Mouse (Mus musculus) lung, adult 2 months (tissue): ENCODE measurements around the gene Tmem266.

ENCODE experiments used
- CTCF ChIP-seq: fragments of 200-500 bp; IDR thresholded peaks from 2 replicates; pipeline ENCODE4 v1.5.1; 2011; ENCODE audit warnings: mild to moderate bottlenecking, low read length, control low read depth; ENCODE audit not compliant: insufficient read depth
- POLR2A ChIP-seq: fragments of 200-500 bp; IDR thresholded peaks from 2 replicates; pipeline ENCODE4 v1.6.1; 2011; ENCODE audit warnings: low read depth, mild to moderate bottlenecking, control low read depth, low read length, borderline replicate concordance; ENCODE audit errors: extremely low read depth

GRCm38 (mm10) chr9:55430133-55430532 lies 103.4 kb downstream of the Tmem266 start:
- no peak for TF ChIP-seq CTCF
- no peak for TF ChIP-seq POLR2A
